Mouse (Mus musculus): ENCODE measurements around the gene Actr5.

Gene Actr5

GRCm38 (mm10) chr2:158613541-158614417 lies 10.9 kb upstream of the Actr5 start:
- peak; percentile 66 for DNase-seq (ENCODE audit: low read depth)

- no peak for DNase-seq (ENCODE audit: low read depth)
These were observed 10.2 kb upstream of the Actr5 start for GRCm38 (mm10) chr2:158614418-158614955.

GRCm38 (mm10) chr2:158615161-158615680 lies 9.5 kb upstream of the Actr5 start:
- no peak for DNase-seq (ENCODE audit: low read depth)

GRCm38 (mm10) chr2:158615702-158616101 lies 9.0 kb upstream of the Actr5 start:
- DNase-seq (ENCODE audit: low read depth), result no peak

GRCm38 (mm10) chr2:158616296-158616695 lies 8.4 kb upstream of the Actr5 start:
- no peak for DNase-seq (ENCODE audit: low read depth)

GRCm38 (mm10) chr2:158616790-158617189 lies 7.9 kb upstream of the Actr5 start:
- DNase-seq (ENCODE audit: low read depth), result no peak

- no peak for DNase-seq (ENCODE audit: low read depth)
These were observed 543 bp downstream of the Actr5 start for GRCm38 (mm10) chr2:158625231-158625630.

GRCm38 (mm10) chr2:158625697-158626096 lies 1.0 kb downstream of the Actr5 start:
- no peak for DNase-seq (ENCODE audit: low read depth)

- DNase-seq (ENCODE audit: low read depth), result no peak
These were observed 4.2 kb downstream of the Actr5 start for GRCm38 (mm10) chr2:158628858-158629257.

GRCm38 (mm10) chr2:158629414-158629813 lies 4.7 kb downstream of the Actr5 start:
- no peak for DNase-seq (ENCODE audit: low read depth)

GRCm38 (mm10) chr2:158631873-158632272 lies 7.2 kb downstream of the Actr5 start:
- no peak for DNase-seq (ENCODE audit: low read depth)

GRCm38 (mm10) chr2:158641869-158642268 lies 17.2 kb downstream of the Actr5 start:
- no peak for DNase-seq (ENCODE audit: low read depth)

GRCm38 (mm10) chr2:158642587-158642986 lies 17.9 kb downstream of the Actr5 start:
- no peak for DNase-seq (ENCODE audit: low read depth)

GRCm38 (mm10) chr2:158643791-158644190 lies 19.1 kb downstream of the Actr5 start:
- no peak for DNase-seq (ENCODE audit: low read depth)

GRCm38 (mm10) chr2:158651159-158651908 lies 26.6 kb downstream of the Actr5 start:
- DNase-seq (ENCODE audit: low read depth), result no peak

- peak; percentile 74 for DNase-seq (ENCODE audit: low read depth)
These were observed 28.3 kb downstream of the Actr5 start for GRCm38 (mm10) chr2:158652985-158653384.

GRCm38 (mm10) chr2:158654717-158655116 lies 30.0 kb downstream of the Actr5 start:
- DNase-seq (ENCODE audit: low read depth), result no peak

- DNase-seq (ENCODE audit: low read depth), result no peak
These were observed 31.1 kb downstream of the Actr5 start for GRCm38 (mm10) chr2:158655806-158656205.

GRCm38 (mm10) chr2:158658822-158659221 lies 34.1 kb downstream of the Actr5 start:
- no peak for DNase-seq (ENCODE audit: low read depth)

- no peak for DNase-seq (ENCODE audit: low read depth)
These were observed 34.7 kb downstream of the Actr5 start for GRCm38 (mm10) chr2:158659346-158659745.

GRCm38 (mm10) chr2:158665098-158665497 lies 40.4 kb downstream of the Actr5 start, which contains the start of gene Ppp1r16b:
Gene Ppp1r16b, plus strand, starts transcription at chr2:158665398.
- no peak for DNase-seq (ENCODE audit: low read depth)

GRCm38 (mm10) chr2:158666071-158666800 lies 41.5 kb downstream of the Actr5 start:
- DNase-seq (ENCODE audit: low read depth), result peak; percentile 47
